Mouse (Mus musculus) intestine, embryonic 16.5 days (tissue): Measurements from ENCODE around the gene Ctdspl. TPM values are rescaled to one million over a fixed set of nuclear protein-coding genes. Genes with fewer than 3 reads are reported as not detected.

ENCODE experiments used
- ATAC-seq: fragments of 200-750 bp; cut with Nextera tagmentation; 2 replicates; pipeline ENCODE4 v1.8.0; 2017; ENCODE audit warnings: moderate TSS enrichment, moderate library complexity
- H3K27ac ChIP-seq: fragments of 300-500 bp; sonication (generic); 2 replicates; pipeline ENCODE4 v1.5.1; 2014; ENCODE audit warnings: mild to moderate bottlenecking, low read length
- H3K27me3 ChIP-seq: fragments of 300-500 bp; sonication (generic); replicated peaks from 2 replicates; pipeline ENCODE4 v1.6.1; 2014; ENCODE audit warnings: low read length, control low read depth, mixed read lengths; ENCODE audit not compliant: control insufficient read depth, insufficient read depth
- H3K36me3 ChIP-seq: fragments of 300-500 bp; sonication (generic); 2 replicates; pipeline ENCODE4 v1.6.1; 2014; ENCODE audit warnings: low read length, control low read depth; ENCODE audit not compliant: control insufficient read depth, insufficient read depth
- H3K4me1 ChIP-seq: fragments of 300-500 bp; sonication (generic); 2 replicates; pipeline ENCODE4 v1.6.1; 2014; ENCODE audit warnings: low read length, control low read depth, mixed read lengths; ENCODE audit not compliant: control insufficient read depth, insufficient read depth
- H3K4me2 ChIP-seq: fragments of 300-500 bp; sonication (generic); 2 replicates; pipeline ENCODE4 v1.6.1; 2014; ENCODE audit warnings: low read depth, low read length, control low read depth
- H3K4me3 ChIP-seq: fragments of 300-500 bp; sonication (generic); 2 replicates; pipeline ENCODE4 v1.5.1; 2014; ENCODE audit warnings: mild to moderate bottlenecking, low read length
- H3K9ac ChIP-seq: fragments of 300-500 bp; sonication (generic); 2 replicates; pipeline ENCODE4 v1.6.1; 2014; ENCODE audit warnings: low read depth, low read length
- H3K9me3 ChIP-seq: fragments of 300-500 bp; sonication (generic); 2 replicates; pipeline ENCODE4 v1.6.1; 2016; ENCODE audit warnings: low read length, control low read depth; ENCODE audit not compliant: control insufficient read depth
- WGBS: fragments of 180-500 bp; shearing (Covaris S2); extraction: QIAGEN DNeasy Blood & Tissue Kit; methylation state at CpG from one replicate; pipeline ENCODE4 v1.1.7; 2014; 5-methylcytosine and 5-hydroxymethylcytosine counted together
- polyA plus RNA-seq: library from polyadenylated mRNA; unstranded; fragments of >200 nt; fragmentation: Nextera tagmentation; extraction: Ambion mirVana; gene quantifications from 2 replicates; pipeline ENCODE4 v1.2.1, GENCODE M21; 2015

The Ctdspl gene
- polyA plus RNA-seq, 1 experiment from 2014 or later = 17.6 TPM

- Histone ChIP-seq H3K9me3 (no peaks in the 10 kb centered on the region), H3K27me3 (no peaks in the 10 kb centered on the region), H3K4me3 (peak overlapping the region; percentile 85), H3K27ac (peak overlapping the region; percentile 85), H3K4me2 (peak overlapping the region; percentile 96), H3K9ac (peak overlapping the region; percentile 91), H3K36me3 (no peaks in the 10 kb centered on the region), H3K4me1 (peaks cover 15% of the 10 kb centered on the region)
- WGBS = 1% methylated on average over 46 of the region's 68 CpGs
- ATAC-seq = peak; percentile 10
Observed at GRCm38 (mm10) chr9:118926688-118927321, 552 bp downstream of the Ctdspl start.

DNA sequence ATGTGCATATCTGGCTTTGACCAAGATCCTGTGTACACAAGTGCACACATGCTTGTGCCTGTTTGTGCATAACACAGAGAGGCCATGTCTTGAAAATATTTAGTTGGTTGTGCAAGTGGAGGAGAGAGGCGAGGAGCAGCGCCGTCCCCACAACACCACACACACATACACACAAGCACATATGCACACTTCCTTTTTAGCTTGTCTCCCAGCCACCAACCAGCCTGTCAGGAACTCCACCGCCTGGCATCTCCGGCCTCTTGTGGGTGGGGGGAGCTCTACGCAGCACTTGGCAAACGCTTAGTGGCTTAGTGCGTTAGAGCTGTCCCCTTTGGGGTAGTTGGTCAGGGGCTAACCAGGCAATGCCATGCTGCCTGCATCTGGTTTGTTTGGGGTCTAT lies 1.2 kb downstream of the Ctdspl start:
- peak overlapping the region; percentile 85 for H3K4me3 ChIP-seq
- 24% methylated on average over 8 of the region's 8 CpGs for WGBS
- no peak for ATAC-seq
- peaks cover 15% of the 10 kb centered on the region for H3K4me1 ChIP-seq
- H3K27me3 ChIP-seq = no peaks in the 10 kb centered on the region
- H3K9me3 ChIP-seq = no peaks in the 10 kb centered on the region
- H3K9ac ChIP-seq = peak overlapping the region; percentile 91
- H3K4me2 ChIP-seq = peak overlapping the region; percentile 96
- no peaks in the 10 kb centered on the region for H3K36me3 ChIP-seq
- peak overlapping the region; percentile 85 for H3K27ac ChIP-seq

DNA sequence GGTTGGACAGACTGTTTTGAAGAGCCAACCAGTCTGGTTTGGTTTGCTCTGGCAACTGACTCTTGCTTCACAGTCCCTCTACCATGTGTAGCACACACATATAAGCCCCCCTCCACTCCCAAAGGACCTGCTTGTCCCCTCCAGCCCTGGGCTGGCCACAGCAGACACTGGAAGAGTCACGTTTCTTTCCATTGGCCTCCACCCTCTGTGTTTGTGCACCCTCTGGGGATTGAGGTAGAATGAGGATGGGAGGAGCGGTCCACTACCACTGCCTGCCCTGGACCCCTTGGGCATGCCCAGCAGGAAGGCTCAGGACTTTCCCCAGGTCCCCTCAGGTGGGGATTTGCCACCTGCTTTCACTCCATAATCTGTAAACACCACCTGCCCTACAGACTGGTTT lies 1.8 kb downstream of the Ctdspl start:
- H3K4me3 ChIP-seq = peak overlapping the region; percentile 85
- peak overlapping the region; percentile 85 for H3K27ac ChIP-seq
- no peak for ATAC-seq
- peaks cover 15% of the 10 kb centered on the region for H3K4me1 ChIP-seq
- H3K9me3 ChIP-seq = no peaks in the 10 kb centered on the region
- H3K9ac ChIP-seq = peak overlapping the region; percentile 91
- H3K36me3 ChIP-seq = no peaks in the 10 kb centered on the region
- 49% methylated on average over 2 of the region's 2 CpGs for WGBS
- H3K4me2 ChIP-seq = peak overlapping the region; percentile 96
- no peaks in the 10 kb centered on the region for H3K27me3 ChIP-seq

- ATAC-seq = peak; percentile 45
- Histone ChIP-seq H3K4me3 (peak overlapping the region; percentile 85), H3K27ac (peak overlapping the region; percentile 85), H3K9me3 (no peaks in the 10 kb centered on the region), H3K4me1 (peaks cover 16% of the 10 kb centered on the region), H3K27me3 (no peaks in the 10 kb centered on the region), H3K4me2 (peak overlapping the region; percentile 96), H3K36me3 (no peaks in the 10 kb centered on the region), H3K9ac (peak overlapping the region; percentile 91; the same call in 1 of the 2 replicates)
- 41% methylated on average over 7 of the region's 7 CpGs for WGBS
Observed at GRCm38 (mm10) chr9:118928656-118929055, 2.4 kb downstream of the Ctdspl start.

DNA sequence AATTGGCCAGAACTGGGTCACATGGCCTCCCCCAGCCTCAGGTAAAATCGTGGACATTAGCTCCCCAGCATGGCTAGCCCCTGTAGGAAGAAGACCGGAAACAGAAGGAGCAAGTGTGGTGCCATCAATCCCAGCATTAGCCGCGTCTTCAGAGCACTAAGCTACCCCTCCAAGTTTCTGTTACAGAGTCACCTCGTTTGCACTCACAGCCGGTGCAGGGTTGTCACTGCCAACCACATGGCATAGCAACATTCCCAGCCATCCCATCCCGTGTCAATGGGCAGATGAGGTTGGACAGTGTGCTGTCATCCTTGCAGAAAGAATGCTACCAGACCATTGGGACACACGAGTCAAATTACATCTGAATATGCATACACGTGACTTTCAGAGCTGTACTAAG lies 4.4 kb downstream of the Ctdspl start:
- no peak for ATAC-seq
- Histone ChIP-seq H3K4me2 (no peak overlapping the region), H3K4me3 (no peak overlapping the region), H3K4me1 (peaks cover 29% of the 10 kb centered on the region), H3K27me3 (no peaks in the 10 kb centered on the region), H3K36me3 (no peaks in the 10 kb centered on the region), H3K27ac (no peak overlapping the region), H3K9me3 (no peaks in the 10 kb centered on the region), H3K9ac (no peak overlapping the region)
- 78% methylated on average over 9 of the region's 9 CpGs for WGBS

GRCm38 (mm10) chr9:118933800-118934199 lies 7.5 kb downstream of the Ctdspl start:
- H3K4me1 ChIP-seq = peaks cover 26% of the 10 kb centered on the region
- H3K9ac ChIP-seq = no peak overlapping the region
- H3K36me3 ChIP-seq = no peaks in the 10 kb centered on the region
- no peaks in the 10 kb centered on the region for H3K27me3 ChIP-seq
- no peak overlapping the region for H3K4me3 ChIP-seq
- ATAC-seq = no peak
- no peaks in the 10 kb centered on the region for H3K9me3 ChIP-seq
- 0 out of 2 replicates have a peak overlapping the region, but pooled peaks have one; percentile 46 for H3K27ac ChIP-seq
- 83% methylated on average over 9 of the region's 9 CpGs for WGBS
- no peak overlapping the region for H3K4me2 ChIP-seq

- H3K4me3 ChIP-seq = no peak overlapping the region
- no peaks in the 10 kb centered on the region for H3K27me3 ChIP-seq
- H3K9ac ChIP-seq = no peak overlapping the region
- 0 out of 2 replicates have a peak, but pooled peaks have one; percentile 24 for ATAC-seq
- no peaks in the 10 kb centered on the region for H3K9me3 ChIP-seq
- 0 out of 2 replicates have a peak overlapping the region, but pooled peaks have one; percentile 46 for H3K27ac ChIP-seq
- no peaks in the 10 kb centered on the region for H3K36me3 ChIP-seq
- 55% methylated on average over 12 of the region's 12 CpGs for WGBS
- peaks cover 28% of the 10 kb centered on the region for H3K4me1 ChIP-seq
- peak overlapping the region; percentile 25; the same call in 1 of the 2 replicates for H3K4me2 ChIP-seq
Observed at GRCm38 (mm10) chr9:118934319-118934718, 8.1 kb downstream of the Ctdspl start.

DNA sequence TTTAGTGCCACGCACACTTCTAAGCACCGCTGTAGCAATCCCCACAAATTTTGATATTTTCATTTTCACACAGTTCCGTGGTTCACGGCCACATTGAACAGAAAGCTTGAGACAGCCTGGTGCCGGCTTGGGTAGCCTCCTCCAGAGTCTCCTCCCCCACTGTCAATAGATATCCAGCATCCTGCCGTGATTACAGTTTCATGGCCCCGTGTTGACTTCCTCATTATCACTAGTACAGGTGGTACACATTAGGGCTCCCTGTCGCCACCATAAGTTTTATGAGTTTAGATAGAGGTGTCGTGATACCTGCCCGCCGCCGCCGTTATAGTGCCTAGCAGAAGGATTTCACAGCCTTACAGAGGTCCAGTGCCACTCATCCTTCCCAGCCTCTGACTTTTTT lies 8.8 kb downstream of the Ctdspl start:
- H3K9ac ChIP-seq = no peak overlapping the region
- H3K4me1 ChIP-seq = peaks cover 35% of the 10 kb centered on the region
- no peaks in the 10 kb centered on the region for H3K27me3 ChIP-seq
- 68% methylated on average over 13 of the region's 13 CpGs for WGBS
- no peak overlapping the region for H3K4me2 ChIP-seq
- no peak overlapping the region for H3K27ac ChIP-seq
- peak; percentile 64 for ATAC-seq
- H3K9me3 ChIP-seq = no peaks in the 10 kb centered on the region
- H3K4me3 ChIP-seq = no peak overlapping the region
- no peaks in the 10 kb centered on the region for H3K36me3 ChIP-seq

DNA sequence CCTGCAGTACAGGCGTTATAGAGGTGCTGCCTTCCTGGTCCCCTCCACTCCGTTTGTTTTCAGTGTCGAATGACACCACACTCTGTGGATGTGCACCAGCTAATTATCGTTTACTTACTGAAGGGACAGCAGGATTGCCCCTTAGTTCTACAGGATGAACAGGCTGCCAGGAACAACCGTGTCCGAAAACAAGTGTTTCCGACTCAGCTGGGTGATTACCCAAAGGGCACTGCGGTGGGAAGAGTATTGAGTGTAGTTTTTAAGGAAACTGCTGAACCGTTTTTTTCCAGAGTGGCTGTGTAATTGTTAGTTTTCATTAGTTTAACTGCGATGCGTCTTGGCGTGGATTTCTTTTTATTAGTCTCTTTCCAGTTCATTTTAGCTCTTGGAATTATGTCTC lies 9.8 kb downstream of the Ctdspl start:
- ATAC-seq = no peak
- Histone ChIP-seq H3K4me1 (peaks cover 45% of the 10 kb centered on the region), H3K27me3 (no peaks in the 10 kb centered on the region), H3K9me3 (no peaks in the 10 kb centered on the region), H3K4me3 (no peak overlapping the region), H3K27ac (no peak overlapping the region), H3K36me3 (no peaks in the 10 kb centered on the region), H3K4me2 (no peak overlapping the region), H3K9ac (no peak overlapping the region)
- 67% methylated on average over 12 of the region's 12 CpGs for WGBS

GRCm38 (mm10) chr9:118937515-118937914 lies 11.3 kb downstream of the Ctdspl start:
- Histone ChIP-seq H3K9me3 (no peaks in the 10 kb centered on the region), H3K27me3 (no peaks in the 10 kb centered on the region), H3K4me2 (no peak overlapping the region), H3K36me3 (no peaks in the 10 kb centered on the region), H3K27ac (no peak overlapping the region), H3K9ac (no peak overlapping the region), H3K4me1 (peaks cover 48% of the 10 kb centered on the region), H3K4me3 (no peak overlapping the region)
- no peak for ATAC-seq
- 59% methylated on average over 3 of the region's 3 CpGs for WGBS
